Mouse (Mus musculus) lung, embryonic 14.5 days (tissue): ENCODE data around the gene Upk3bl. TPM values are rescaled to one million over a fixed set of nuclear protein-coding genes. Genes with fewer than 3 reads are reported as not detected.
"Not testable (repeated sequence)": the region's sequence is repeated elsewhere in the genome, so short reads cannot be mapped to it uniquely, and the experiment has no call there.

Experiments used
- ATAC-seq: fragments of 200-750 bp; cut with Nextera tagmentation; 2 replicates; pipeline ENCODE4 v1.8.0; 2017; ENCODE audit warnings: mild to moderate bottlenecking, moderate TSS enrichment, moderate library complexity; ENCODE audit not compliant: insufficient read depth
- DNase-seq: peaks from one replicate; pipeline ENCODE4 v3.0.0-alpha.2; 2015
- H3K27ac ChIP-seq: fragments of 300-500 bp; sonication (generic); 2 replicates; pipeline ENCODE4 v1.5.1; 2014; ENCODE audit warnings: low read depth, mild to moderate bottlenecking, moderate library complexity
- H3K27me3 ChIP-seq: fragments of 300-500 bp; sonication (generic); 2 replicates; pipeline ENCODE4 v1.6.1; 2014; ENCODE audit warnings: low read length, control low read depth; ENCODE audit not compliant: insufficient read depth
- H3K36me3 ChIP-seq: fragments of 300-500 bp; sonication (generic); 2 replicates; pipeline ENCODE4 v1.6.1; 2014; ENCODE audit warnings: control low read depth; ENCODE audit not compliant: insufficient read depth
- H3K4me1 ChIP-seq: fragments of 300-500 bp; sonication (generic); 2 replicates; pipeline ENCODE4 v1.6.1; 2014; ENCODE audit warnings: antibody characterized with exemption, control low read depth; ENCODE audit not compliant: insufficient read depth
- H3K4me2 ChIP-seq: fragments of 300-500 bp; sonication (generic); 2 replicates; pipeline ENCODE4 v1.6.1; 2014; ENCODE audit warnings: mild to moderate bottlenecking
- H3K4me3 ChIP-seq: fragments of 300-500 bp; sonication (generic); 2 replicates; pipeline ENCODE4 v1.5.1; 2014; ENCODE audit warnings: low read depth, low read length
- H3K9ac ChIP-seq: fragments of 300-500 bp; sonication (generic); 2 replicates; pipeline ENCODE4 v1.6.1; 2014
- H3K9me3 ChIP-seq: fragments of 300-500 bp; sonication (generic); 2 replicates; pipeline ENCODE4 v1.6.1; 2016; ENCODE audit warnings: low read depth, low read length, control low read depth
- CTCF ChIP-seq: IDR thresholded peaks from 2 replicates; pipeline ENCODE4 v1.5.1; 2016; ENCODE audit warnings: antibody characterized with exemption, low read depth
- WGBS: fragments of 180-500 bp; shearing (Covaris S2); extraction: QIAGEN DNeasy Blood & Tissue Kit; methylation state at CpG from one replicate; pipeline ENCODE4 v1.1.7; 2014; 5-methylcytosine and 5-hydroxymethylcytosine counted together
- polyA plus RNA-seq: library from polyadenylated mRNA; unstranded; fragments of >200 nt; fragmentation: Nextera tagmentation; extraction: Ambion mirVana; gene quantifications from 2 replicates; pipeline ENCODE4 v1.2.1, GENCODE M21; 2014

Upk3bl gene
- polyA plus RNA-seq, 1 experiment from 2014 or later: 1.5 TPM

DNA sequence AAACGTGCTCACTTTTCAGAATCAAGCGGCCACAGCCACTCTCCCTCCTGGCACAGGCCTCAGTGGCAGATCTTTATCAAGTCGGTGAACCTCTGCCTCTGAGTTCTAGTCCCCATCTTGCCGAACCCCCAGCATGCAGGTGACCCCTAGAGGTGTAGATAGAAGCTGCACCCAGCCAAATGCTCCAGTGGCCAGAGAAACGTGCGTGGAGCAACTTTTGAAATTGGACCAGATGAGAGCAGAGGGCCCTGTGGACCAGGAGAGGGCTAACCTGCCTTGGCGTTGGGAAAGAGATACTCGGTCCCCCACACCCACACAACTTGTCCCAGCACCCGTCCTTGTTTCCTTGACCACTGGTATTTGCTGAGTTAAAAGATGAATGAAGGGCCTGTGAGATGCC is 8.9 kb upstream of the Upk3bl start:
- H3K4me2 ChIP-seq: no peak overlapping the region
- no peaks in the 10 kb centered on the region for H3K9me3 ChIP-seq
- ATAC-seq (no peak), DNase-seq (no peak)
- no peak overlapping the region for H3K9ac ChIP-seq
- H3K36me3 ChIP-seq: no peaks in the 10 kb centered on the region
- no peak overlapping the region for H3K27ac ChIP-seq
- TF ChIP-seq CTCF: peak; percentile 60
- no peaks in the 10 kb centered on the region for H3K27me3 ChIP-seq
- no peaks in the 10 kb centered on the region for H3K4me1 ChIP-seq
- no peak overlapping the region for H3K4me3 ChIP-seq
- WGBS: 32% methylated on average over 9 of the region's 9 CpGs

DNA sequence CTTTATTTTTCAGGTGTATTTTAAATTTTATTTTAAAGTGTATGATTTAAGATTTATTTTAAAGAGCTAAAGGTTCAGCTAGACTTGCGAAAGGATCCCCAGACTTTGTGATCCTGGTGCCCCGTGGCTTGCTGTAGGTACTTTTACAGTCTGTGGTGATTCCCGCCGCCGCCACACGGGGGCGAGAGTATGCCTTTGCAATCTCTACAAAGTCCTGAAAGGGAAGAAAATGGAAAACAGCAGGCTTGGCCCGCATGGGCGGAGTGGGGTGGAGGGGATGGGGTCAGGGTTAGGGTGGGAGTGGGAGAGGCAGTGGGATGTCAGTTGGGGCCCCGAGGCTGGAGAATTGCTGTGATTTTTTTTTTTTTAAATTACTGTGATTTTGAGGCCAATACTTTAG is 8.3 kb upstream of the Upk3bl start:
- Histone ChIP-seq H3K9ac (no peak overlapping the region), H3K4me2 (no peak overlapping the region), H3K27me3 (no peaks in the 10 kb centered on the region), H3K4me1 (no peaks in the 10 kb centered on the region), H3K4me3 (no peak overlapping the region), H3K27ac (no peak overlapping the region), H3K36me3 (no peaks in the 10 kb centered on the region), H3K9me3 (no peaks in the 10 kb centered on the region)
- peak; percentile 54 for ATAC-seq
- peak; percentile 96 for DNase-seq
- WGBS: 4% methylated on average over 10 of the region's 10 CpGs
- TF ChIP-seq CTCF: peak; percentile 91

DNA sequence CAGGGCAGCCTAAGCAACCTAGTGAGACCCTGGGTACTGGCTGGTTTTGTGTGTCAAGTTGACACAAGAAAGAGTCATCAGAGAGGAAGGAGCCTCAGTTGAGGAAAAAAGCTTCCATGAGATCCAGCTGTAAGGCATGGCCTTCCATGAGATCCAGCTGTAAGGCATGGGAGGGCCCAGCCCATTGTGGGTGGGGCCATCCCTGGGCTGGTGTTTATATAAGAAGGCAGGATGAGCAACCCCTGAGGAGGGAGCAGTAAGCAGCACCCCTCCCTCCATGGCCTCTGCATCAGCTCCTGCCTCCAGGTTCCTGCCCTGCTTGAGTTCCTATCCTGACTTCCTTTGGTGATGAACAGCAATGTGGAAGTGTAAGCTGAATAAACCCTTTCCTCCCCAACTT is 5.8 kb upstream of the Upk3bl start:
- not testable (repeated sequence) for H3K9me3 ChIP-seq, H3K4me3 ChIP-seq, H3K27me3 ChIP-seq, H3K36me3 ChIP-seq, DNase-seq, ATAC-seq, H3K4me1 ChIP-seq, H3K9ac ChIP-seq, H3K4me2 ChIP-seq, H3K27ac ChIP-seq

DNA sequence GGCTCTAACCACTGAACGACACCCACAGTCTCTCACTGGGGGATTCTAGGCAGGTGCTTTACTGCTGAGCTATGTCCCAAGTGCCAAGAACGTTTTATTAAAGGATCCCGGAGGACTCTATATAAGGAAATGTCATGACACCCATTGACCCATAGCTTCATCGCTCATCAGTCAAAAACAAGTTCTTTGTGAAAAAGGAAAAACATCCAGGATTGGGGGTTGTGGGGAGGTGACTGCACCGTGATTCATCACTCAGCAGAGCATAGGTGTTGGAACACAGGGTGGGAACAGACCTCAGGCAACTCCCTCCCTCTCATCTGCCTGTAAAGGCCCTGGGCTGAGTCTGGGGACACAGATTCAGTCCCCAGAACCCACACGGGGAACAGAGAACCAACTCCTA is 4.4 kb upstream of the Upk3bl start:
- DNase-seq: no peak
- Histone ChIP-seq H3K9ac (no peak overlapping the region), H3K9me3 (no peaks in the 10 kb centered on the region), H3K4me2 (no peak overlapping the region), H3K36me3 (no peaks in the 10 kb centered on the region), H3K27me3 (no peaks in the 10 kb centered on the region), H3K27ac (no peak overlapping the region; the same call in 1 of the 2 replicates), H3K4me3 (no peak overlapping the region), H3K4me1 (peaks cover 10% of the 10 kb centered on the region)
- no peak for TF ChIP-seq CTCF
- WGBS: 46% methylated on average over 6 of the region's 6 CpGs
- ATAC-seq: no peak

DNA sequence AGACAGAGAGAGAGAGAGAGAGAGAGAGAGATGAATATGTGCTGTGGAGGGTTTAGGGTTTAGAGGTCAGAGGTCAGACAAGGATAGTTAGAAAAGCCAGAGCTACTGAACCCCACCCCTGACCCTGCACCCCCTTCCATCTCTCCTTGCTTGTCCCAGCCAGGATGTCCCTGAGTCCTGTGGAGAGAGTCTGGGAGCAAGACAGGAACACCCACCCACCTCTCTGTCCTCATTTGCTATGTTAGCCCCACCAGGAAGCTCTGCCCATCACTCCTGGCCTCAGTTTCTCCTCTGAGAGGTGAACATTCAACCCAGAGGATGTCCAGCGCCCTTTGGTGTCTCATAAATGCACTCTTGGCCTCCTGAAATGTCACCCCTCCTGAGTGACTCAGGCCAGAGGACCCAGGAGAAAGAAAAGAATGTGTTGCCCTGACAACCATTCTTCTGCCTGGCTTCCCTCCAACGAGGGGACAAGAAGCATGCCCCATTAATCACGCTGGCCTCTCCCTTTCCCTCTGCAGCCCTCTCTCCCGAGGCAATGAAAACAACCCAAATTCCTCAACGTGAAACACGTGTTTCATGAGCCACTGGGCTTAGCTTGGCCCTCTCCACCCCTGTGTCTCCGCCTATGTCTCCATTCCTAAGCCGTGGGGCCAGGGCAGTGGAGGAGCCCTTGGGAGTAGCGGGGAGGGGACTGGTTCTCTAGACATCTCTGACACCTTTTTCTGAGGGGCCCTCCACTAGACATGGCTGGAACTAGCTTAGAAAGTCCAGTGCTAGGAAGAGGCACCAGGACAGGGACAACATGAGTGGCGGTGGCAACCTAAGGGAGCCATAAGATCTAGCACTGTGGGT is 2.8 kb upstream of the Upk3bl start:
- ATAC-seq: peak; percentile 90
- Histone ChIP-seq H3K36me3 (no peaks in the 10 kb centered on the region), H3K27me3 (no peaks in the 10 kb centered on the region), H3K4me2 (0 out of 2 replicates have a peak overlapping the region, but pooled peaks have one; percentile 30), H3K4me3 (no peak overlapping the region), H3K4me1 (peaks cover 10% of the 10 kb centered on the region), H3K9ac (no peak overlapping the region), H3K9me3 (no peaks in the 10 kb centered on the region), H3K27ac (peak overlapping the region; percentile 90)
- 8% methylated on average over 10 of the region's 10 CpGs for WGBS
- TF ChIP-seq CTCF: no peak
- DNase-seq: peak; percentile 93

DNA sequence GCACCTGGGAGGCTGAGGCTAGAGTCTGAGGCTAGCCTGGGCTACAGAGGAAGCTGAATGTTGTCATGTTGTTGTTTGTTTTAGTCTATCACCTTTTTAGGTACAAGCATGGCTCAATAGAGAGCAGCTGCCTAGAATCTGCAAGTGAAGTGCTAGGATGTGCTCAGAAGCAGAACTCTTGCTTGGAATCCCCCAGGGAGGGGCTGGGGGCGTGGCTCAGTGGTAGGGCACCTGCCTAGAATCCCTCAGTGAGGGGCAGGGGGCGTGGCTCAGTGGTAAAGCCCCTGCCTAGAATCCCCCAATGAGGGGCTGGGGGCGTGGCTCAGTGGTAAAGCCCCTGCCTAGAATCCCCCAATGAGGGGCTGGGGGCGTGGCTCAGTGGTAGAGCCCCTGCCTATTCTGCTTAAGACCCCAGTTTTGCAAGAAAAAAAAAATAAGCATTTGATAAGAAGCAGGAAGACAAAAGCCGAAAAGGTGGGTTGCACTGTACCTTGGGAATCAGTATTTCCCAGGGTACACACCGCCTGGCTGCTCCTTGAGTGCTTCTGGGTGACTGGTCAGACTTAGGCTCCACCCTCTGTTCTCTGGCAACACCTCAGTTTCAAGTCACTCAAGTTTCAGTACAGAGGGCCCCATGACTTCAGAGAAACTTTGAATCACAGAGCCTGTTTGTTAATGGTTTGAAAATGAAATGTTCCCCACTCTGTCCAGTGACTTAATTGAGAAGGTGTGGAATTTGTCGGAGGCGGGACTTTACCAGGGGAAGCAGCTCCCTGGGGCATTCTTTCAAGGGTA is 1.2 kb upstream of the Upk3bl start:
- Histone ChIP-seq H3K27ac (no peak overlapping the region), H3K4me1 (peaks cover 14% of the 10 kb centered on the region), H3K27me3 (no peaks in the 10 kb centered on the region), H3K9me3 (no peaks in the 10 kb centered on the region), H3K4me2 (no peak overlapping the region), H3K9ac (no peak overlapping the region), H3K4me3 (no peak overlapping the region), H3K36me3 (no peaks in the 10 kb centered on the region)
- 78% methylated on average over 8 of the region's 8 CpGs for WGBS
- no peak for ATAC-seq
- no peak for TF ChIP-seq CTCF
- no peak for DNase-seq

DNA sequence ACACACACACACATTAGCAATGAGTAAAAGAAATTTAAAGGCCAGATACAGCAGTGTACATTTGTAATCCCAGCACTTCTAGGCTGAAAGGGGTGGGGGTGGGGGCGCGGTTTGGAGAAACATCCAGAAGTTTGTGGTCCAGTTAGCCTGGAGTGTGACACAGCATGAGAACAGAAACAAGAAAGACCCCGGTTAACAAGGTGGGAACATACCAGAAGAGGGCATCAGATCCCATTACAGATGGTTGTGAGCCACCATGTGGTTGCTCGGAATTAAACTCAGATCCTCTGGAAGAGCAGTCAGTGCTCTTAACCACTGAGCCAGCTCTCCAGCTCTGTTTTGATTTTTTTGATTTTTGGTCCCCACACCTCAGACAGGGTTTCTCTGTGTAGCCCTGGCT is 1.8 kb downstream of the Upk3bl start:
- DNase-seq (no peak), ATAC-seq (no peak)
- H3K4me3 ChIP-seq: no peak overlapping the region
- no peak overlapping the region for H3K27ac ChIP-seq
- no peak overlapping the region for H3K9ac ChIP-seq
- H3K9me3 ChIP-seq: no peaks in the 10 kb centered on the region
- no peak for TF ChIP-seq CTCF
- peaks cover 14% of the 10 kb centered on the region for H3K4me1 ChIP-seq
- H3K27me3 ChIP-seq: no peaks in the 10 kb centered on the region
- 40% methylated on average over 4 of the region's 4 CpGs for WGBS
- H3K36me3 ChIP-seq: no peaks in the 10 kb centered on the region
- no peak overlapping the region for H3K4me2 ChIP-seq
